Mouse (Mus musculus) CH12.LX (cell line): ENCODE data around the gene Mov10l1. TPM values are rescaled to one million over a fixed set of nuclear protein-coding genes. Genes with fewer than 3 reads are reported as not detected.

Source experiments
- DNase-seq: peaks from one replicate; pipeline ENCODE4 v3.0.0-alpha.2; 2013; ENCODE audit errors: extremely low read depth
- H3K27ac ChIP-seq: 2 replicates; pipeline ENCODE4 v1.5.1; 2012; ENCODE audit warnings: low read depth, mild to moderate bottlenecking, control low read depth, moderate library complexity; ENCODE audit not compliant: insufficient read depth
- H3K27me3 ChIP-seq: replicated peaks from 2 replicates; pipeline ENCODE3; 2012; ENCODE audit warnings: inconsistent platforms
- H3K36me3 ChIP-seq, 2 experiments: replicated peaks in 1 of 2; 2 replicates each; pipeline versions ENCODE3 to v1.6.1; 2012; ENCODE audit warnings: inconsistent platforms in 1 of 2, low read length in 1 of 2, mild to moderate bottlenecking in 1 of 2, mixed read lengths in 1 of 2, moderate library complexity in 1 of 2; ENCODE audit not compliant: control insufficient read depth in 1 of 2, insufficient read depth in 1 of 2
- H3K4me1 ChIP-seq, 2 experiments: 2 replicates each; pipeline ENCODE4 v1.6.1; 2012; ENCODE audit warnings: inconsistent platforms in 1 of 2, moderate library complexity in 1 of 2; ENCODE audit not compliant: insufficient read depth in 2 of 2, control insufficient read depth in 1 of 2
- H3K4me2 ChIP-seq: 2 replicates; pipeline ENCODE4 v1.6.1; 2012; ENCODE audit warnings: low read depth, mild to moderate bottlenecking, control low read depth; ENCODE audit not compliant: poor library complexity, insufficient read depth, severe bottlenecking
- H3K4me3 ChIP-seq, 3 experiments: fragments of 150-350 bp in 1 of 3; sonication (generic) in 1 of 3; replicated peaks in 1 of 3; 2 replicates each; pipeline versions ENCODE3 to v1.5.1; 2011 to 2012; ENCODE audit warnings: low read depth in 2 of 3, low read length in 2 of 3, mild to moderate bottlenecking in 2 of 3, moderate library complexity in 2 of 3, control low read depth in 1 of 3, improper control_type of control experiment in 1 of 3, inconsistent platforms in 1 of 3, mixed read lengths in 1 of 3; ENCODE audit not compliant: poor library complexity in 1 of 3
- H3K79me2 ChIP-seq: replicated peaks from 2 replicates; pipeline ENCODE4 v1.6.1; 2012; ENCODE audit warnings: mild to moderate bottlenecking, moderate library complexity; ENCODE audit not compliant: control insufficient read depth, poor library complexity, insufficient read depth, severe bottlenecking; ENCODE audit errors: extremely low read depth
- H3K9ac ChIP-seq: 2 replicates; pipeline ENCODE4 v1.6.1; 2012; ENCODE audit warnings: low read depth, mild to moderate bottlenecking, control low read depth, moderate library complexity; ENCODE audit not compliant: insufficient read depth
- H3K9me3 ChIP-seq: replicated peaks from 2 replicates; pipeline ENCODE3; 2012; ENCODE audit warnings: low read length, inconsistent platforms, mixed read lengths
- CTCF ChIP-seq, 2 experiments: IDR thresholded peaks in 1 of 2; conservative IDR thresholded peaks in 1 of 2; 2 replicates each; pipeline ENCODE4 v1.5.1; 2011 to 2012; ENCODE audit warnings: low read depth in 2 of 2, low read length in 2 of 2, improper control_type of control experiment in 1 of 2, inconsistent platforms in 1 of 2, mild to moderate bottlenecking in 1 of 2, moderate library complexity in 1 of 2
- EP300 ChIP-seq: IDR thresholded peaks from 2 replicates; pipeline ENCODE4 v1.6.1; 2011; ENCODE audit warnings: low read length, improper control_type of control experiment
- ETS1 ChIP-seq: conservative IDR thresholded peaks from 2 replicates; pipeline ENCODE4 v1.6.1; 2012; ENCODE audit warnings: low read depth, mild to moderate bottlenecking, inconsistent platforms, low read length, improper control_type of control experiment, moderate library complexity
- GABPA ChIP-seq: IDR thresholded peaks from 2 replicates; pipeline ENCODE4 v1.6.1; 2012; ENCODE audit warnings: low read depth, low read length, improper control_type of control experiment, inconsistent platforms; ENCODE audit not compliant: insufficient replicate concordance
- JUND ChIP-seq: conservative IDR thresholded peaks from 2 replicates; pipeline ENCODE4 v1.6.1; 2011; ENCODE audit warnings: low read depth, low read length, improper control_type of control experiment
- MAFK ChIP-seq: IDR thresholded peaks from 2 replicates; pipeline ENCODE4 v1.6.1; 2011; ENCODE audit warnings: low read length, improper control_type of control experiment; ENCODE audit not compliant: insufficient replicate concordance
- MAX ChIP-seq: IDR thresholded peaks from 2 replicates; pipeline ENCODE4 v1.6.1; 2011; ENCODE audit warnings: low read length, improper control_type of control experiment
- MAZ ChIP-seq: IDR thresholded peaks from 2 replicates; pipeline ENCODE4 v1.6.1; 2012; ENCODE audit warnings: low read depth, mild to moderate bottlenecking, inconsistent platforms, low read length, improper control_type of control experiment, moderate library complexity
- MXI1 ChIP-seq: IDR thresholded peaks from 2 replicates; pipeline ENCODE4 v1.6.1; 2011; ENCODE audit warnings: mild to moderate bottlenecking, low read depth, low read length, improper control_type of control experiment
- MYC ChIP-seq: IDR thresholded peaks from 2 replicates; pipeline ENCODE4 v1.6.1; 2011; ENCODE audit warnings: low read depth, mild to moderate bottlenecking, improper control_type of control experiment, low read length
- NELFE ChIP-seq: IDR thresholded peaks from 2 replicates; pipeline ENCODE4 v1.6.1; 2011; ENCODE audit warnings: low read depth, low read length, improper control_type of control experiment
- NRF1 ChIP-seq: IDR thresholded peaks from 2 replicates; pipeline ENCODE4 v1.6.1; 2014; ENCODE audit warnings: low read depth, mild to moderate bottlenecking, inconsistent platforms, low read length, improper control_type of control experiment, moderate library complexity
- PAX5 ChIP-seq: IDR thresholded peaks from 2 replicates; pipeline ENCODE4 v1.6.1; 2012; ENCODE audit warnings: low read length, inconsistent platforms, mixed read lengths
- POLR2A ChIP-seq: IDR thresholded peaks from 2 replicates; pipeline ENCODE4 v1.6.1; 2011; ENCODE audit warnings: low read depth, mild to moderate bottlenecking, improper control_type of control experiment, low read length
- POLR2AphosphoS2 ChIP-seq: IDR thresholded peaks from 2 replicates; pipeline ENCODE4 v1.6.1; 2011; ENCODE audit warnings: low read depth, low read length, improper control_type of control experiment
- RAD21 ChIP-seq: IDR thresholded peaks from 2 replicates; pipeline ENCODE4 v1.6.1; 2011; ENCODE audit warnings: low read depth, mild to moderate bottlenecking, low read length, improper control_type of control experiment, moderate library complexity
- SIN3A ChIP-seq: IDR thresholded peaks from 2 replicates; pipeline ENCODE4 v1.6.1; 2012; ENCODE audit warnings: low read length, improper control_type of control experiment, inconsistent platforms
- SMC3 ChIP-seq: IDR thresholded peaks from 2 replicates; pipeline ENCODE4 v1.6.1; 2011; ENCODE audit warnings: low read depth, low read length, improper control_type of control experiment
- TBP ChIP-seq: conservative IDR thresholded peaks from 2 replicates; pipeline ENCODE4 v1.6.1; 2011; ENCODE audit warnings: low read depth, low read length, improper control_type of control experiment
- UBTF ChIP-seq: IDR thresholded peaks from 2 replicates; pipeline ENCODE4 v1.6.1; 2012; ENCODE audit warnings: low read depth, mild to moderate bottlenecking, inconsistent platforms, low read length, improper control_type of control experiment, moderate library complexity
- ZC3H11A ChIP-seq: IDR thresholded peaks from 2 replicates; pipeline ENCODE4 v1.6.1; 2012; ENCODE audit warnings: low read depth, mild to moderate bottlenecking, inconsistent platforms, low read length, improper control_type of control experiment
- ZNF384 ChIP-seq: IDR thresholded peaks from 2 replicates; pipeline ENCODE4 v1.6.1; 2012; ENCODE audit warnings: low read depth, low read length, improper control_type of control experiment, inconsistent platforms
- dilution Hi-C: fragments of 300-500 bp; cut with MboI; formaldehyde crosslinking; loops from 2 replicates; pipeline ENCODE4 v1.14.3; 2020; ENCODE audit warnings: low sequenced_read_pairs; ENCODE audit not compliant: extremely low pct_unique_long_range_greater_than_20kb, extremely low pct_ligation_motif_present
- in situ Hi-C: fragments of 300-500 bp; cut with MboI; formaldehyde crosslinking; loops from 3 replicates; pipeline ENCODE4 v1.14.3; 2019; ENCODE audit warnings: low sequenced_read_pairs, low pct_ligation_motif_present, low pct_unique_long_range_greater_than_20kb, mixed read lengths
- polyA plus RNA-seq: library from polyadenylated mRNA; unstranded; fragments of >175 nt; gene quantifications from 2 replicates; pipeline ENCODE4 v1.2.1, GENCODE M21; 2012; ENCODE audit warnings: low read depth; ENCODE audit not compliant: insufficient read length
- total RNA-seq, 2 experiments: library from RNA; depleted of rRNA; stranded (reverse); fragments of 300-350 nt in 1 of 2; fragments of >200 nt in 1 of 2; gene quantifications; 2 replicates each; pipeline ENCODE4 v1.2.3; 2012 to 2014

The Mov10l1 gene
- total and polyA plus RNA-seq, 3 experiments = not detected

DNA sequence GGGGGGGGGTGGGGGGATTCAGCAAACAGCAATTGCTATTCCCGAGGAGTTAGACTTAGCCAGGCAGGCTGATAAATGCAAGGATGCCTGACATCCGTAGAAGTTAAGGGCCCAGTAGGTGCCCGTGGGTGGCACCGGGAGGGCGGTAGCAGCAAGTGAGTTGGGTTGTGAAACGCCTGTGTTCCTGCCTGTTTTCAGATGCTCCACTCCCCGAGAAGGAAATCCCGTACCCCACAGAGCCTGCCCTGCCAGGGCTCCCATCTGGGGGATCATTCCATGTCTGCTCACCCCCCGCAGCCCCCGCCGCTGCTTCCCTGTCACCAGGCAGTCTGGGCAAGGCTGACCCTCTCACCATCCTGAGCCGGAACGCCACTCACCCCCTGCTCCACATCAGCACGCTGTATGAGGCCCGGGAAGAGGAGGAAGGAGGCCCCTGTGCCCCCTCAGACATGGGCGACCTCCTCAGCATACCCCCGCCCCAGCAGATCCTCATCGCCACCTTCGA, 86.7 kb downstream of the Mov10l1 start:
- peaks cover 5% of the 10 kb centered on the region for H3K9me3 ChIP-seq
- TF ChIP-seq CTCF (conservative IDR thresholded peaks at IDR 0.05 in 1 of 2, IDR thresholded peaks at IDR 0.05 in 1 of 2; ENCODE audit: low read depth in 2 of 2, low read length in 2 of 2) (no peak), MAX (no peak), SMC3 (no peak), EP300 (no peak), JUND (no peak), MAFK (no peak), UBTF (no peak), PAX5 (no peak), NRF1 (no peak), POLR2A (no peak), TBP (no peak), MYC (no peak), POLR2AphosphoS2 (no peak), ETS1 (no peak), RAD21 (no peak), NELFE (no peak), MXI1 (no peak)
- H3K4me1 ChIP-seq = peaks cover 2 to 8% of the 10 kb centered on the region in 2 experiments; a peak in 2 of 4 replicates
- H3K36me3 ChIP-seq = no peaks in the 10 kb centered on the region
- peaks cover 68% of the 10 kb centered on the region for H3K27me3 ChIP-seq
- dilution Hi-C loops (no loop called here), in situ Hi-C loops (loop anchor here (25.0 kb wide), 1 partner anchor 107 kb away; the partner anchor contains the start of gene Ttll8)
- no peaks in the 10 kb centered on the region for H3K79me2 ChIP-seq
- no peak overlapping the region for H3K4me2 ChIP-seq
- H3K9ac ChIP-seq = no peak overlapping the region
- no peak for DNase-seq
- H3K27ac ChIP-seq = no peak overlapping the region
- no peak overlapping the region for H3K4me3 ChIP-seq

DNA sequence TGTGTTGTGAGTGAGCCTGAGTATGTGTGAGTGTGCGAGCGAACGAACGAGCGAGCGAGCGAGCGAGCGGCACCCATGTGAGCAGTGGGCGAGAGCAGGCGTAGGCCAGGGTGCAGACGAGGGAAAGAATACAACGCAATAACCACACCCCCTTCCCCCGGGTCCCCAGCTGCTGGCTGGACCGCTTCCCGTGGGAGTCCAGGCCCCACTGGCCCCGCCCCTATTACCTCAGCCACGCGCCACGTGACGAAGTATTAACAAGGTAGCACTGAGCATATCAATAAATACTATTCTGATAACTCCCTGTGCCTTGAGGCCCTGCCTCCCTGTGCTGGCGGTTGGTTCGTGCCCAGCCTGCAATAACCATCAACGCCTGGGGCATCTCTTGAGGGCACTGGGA, 87.9 kb downstream of the Mov10l1 start:
- in situ Hi-C loops (loop anchor here (10.0 to 25.0 kb wide), 3 partner anchors 108 to 354 kb away; partner anchors contain the start of genes C730034F03Rik, Chkb, Cpt1b and Gm44502), dilution Hi-C loops (no loop called here)
- Histone ChIP-seq H3K79me2 (no peaks in the 10 kb centered on the region), H3K27me3 (peaks cover 69% of the 10 kb centered on the region), H3K27ac (no peak overlapping the region), H3K9me3 (peaks cover 5% of the 10 kb centered on the region), H3K4me3 (no peak overlapping the region), H3K4me2 (no peak overlapping the region), H3K9ac (no peak overlapping the region), H3K4me1 (peaks cover 6 to 18% of the 10 kb centered on the region in 2 experiments; a peak in 2 of 4 replicates), H3K36me3 (no peaks in the 10 kb centered on the region)
- DNase-seq = no peak
- no peak for TF ChIP-seq SIN3A
- TF ChIP-seq MAZ = no peak
- no peak for TF ChIP-seq EP300
- TF ChIP-seq ZC3H11A = no peak
- TF ChIP-seq RAD21 = no peak
- TF ChIP-seq MAFK = no peak
- TF ChIP-seq GABPA = no peak
- TF ChIP-seq ZNF384 = no peak
